Mouse (Mus musculus): ENCODE results near the gene Tpsab1. TPM values are rescaled to one million over a fixed set of nuclear protein-coding genes. Genes with fewer than 3 reads are reported as not detected.

The Tpsab1 gene
- polyA plus RNA-seq, 1 experiment from 2014 or later: 0.57 TPM

- DNase-seq (ENCODE audit: low spot score) (no peak), ATAC-seq (no peak)
- H3K27ac ChIP-seq (ENCODE audit: low read length): no peak overlapping the region
- H3K4me2 ChIP-seq (replicated peaks; ENCODE audit: low read depth, low read length): no peak overlapping the region
- WGBS: 83% methylated on average over 8 of the region's 8 CpGs
- no peak overlapping the region for H3K4me3 ChIP-seq (ENCODE audit: low read depth, low read length)
- H3K27me3 ChIP-seq (replicated peaks; ENCODE audit: insufficient read depth, low read length): no peaks in the 10 kb centered on the region
- no peak overlapping the region for H3K9ac ChIP-seq (replicated peaks; ENCODE audit: low read depth)
- H3K36me3 ChIP-seq (ENCODE audit: insufficient read depth, low read length): no peaks in the 10 kb centered on the region
- TF ChIP-seq CTCF (IDR thresholded peaks at IDR 0.05) (no peak), EP300 (IDR thresholded peaks at IDR 0.05) (no peak)
- H3K9me3 ChIP-seq (ENCODE audit: low read length): no peaks in the 10 kb centered on the region
- no peaks in the 10 kb centered on the region for H3K4me1 ChIP-seq (ENCODE audit: insufficient read depth, low read depth, low read length)
Observed at GRCm38 (mm10) chr17:25320819-25321218, 24.5 kb downstream of the Tpsab1 start.

GRCm38 (mm10) chr17:25318354-25318753 is 27.0 kb downstream of the Tpsab1 start, which contains the start of gene Prss29:
Gene Prss29 (plus strand): TSS chr17:25318654.
- H3K4me3 ChIP-seq (ENCODE audit: low read depth, low read length): no peak within 1 kb of the TSS
- H3K9ac ChIP-seq (replicated peaks; ENCODE audit: low read depth): no peak within 1 kb of the TSS
- no peak for ATAC-seq
- TF ChIP-seq EP300 (IDR thresholded peaks at IDR 0.05) (no peak), CTCF (IDR thresholded peaks at IDR 0.05) (no peak)
- H3K36me3 ChIP-seq (ENCODE audit: insufficient read depth, low read length): no peaks in the 10 kb centered on the region
- H3K27me3 ChIP-seq (replicated peaks; ENCODE audit: insufficient read depth, low read length): no peaks in the 10 kb centered on the region
- 66% methylated on average over 5 of the region's 5 CpGs for WGBS
- H3K4me1 ChIP-seq (ENCODE audit: insufficient read depth, low read depth, low read length): no peaks in the 10 kb centered on the region
- no peak for DNase-seq (ENCODE audit: low spot score)
- no peak within 1 kb of the TSS for H3K4me2 ChIP-seq (replicated peaks; ENCODE audit: low read depth, low read length)
- no peaks in the 10 kb centered on the region for H3K9me3 ChIP-seq (ENCODE audit: low read length)
- no peak within 1 kb of the TSS for H3K27ac ChIP-seq (ENCODE audit: low read length)

GRCm38 (mm10) chr17:25308346-25308745 is 37.0 kb downstream of the Tpsab1 start, which contains the start of gene Prss28:
Gene Prss28 (plus strand): TSS chr17:25308646.
- Histone ChIP-seq H3K4me2 (replicated peaks; ENCODE audit: low read depth, low read length) (no peak within 1 kb of the TSS), H3K36me3 (ENCODE audit: insufficient read depth, low read length) (no peaks in the 10 kb centered on the region), H3K27me3 (replicated peaks; ENCODE audit: insufficient read depth, low read length) (no peaks in the 10 kb centered on the region), H3K27ac (ENCODE audit: low read length) (no peak within 1 kb of the TSS), H3K4me3 (ENCODE audit: low read depth, low read length) (no peak within 1 kb of the TSS), H3K9me3 (ENCODE audit: low read length) (no peaks in the 10 kb centered on the region), H3K9ac (replicated peaks; ENCODE audit: low read depth) (no peak within 1 kb of the TSS), H3K4me1 (ENCODE audit: insufficient read depth, low read depth, low read length) (no peaks in the 10 kb centered on the region)
- 40% methylated on average over 4 of the region's 4 CpGs for WGBS
- ATAC-seq: no peak
- TF ChIP-seq EP300 (IDR thresholded peaks at IDR 0.05) (no peak), CTCF (IDR thresholded peaks at IDR 0.05) (no peak)
- DNase-seq (ENCODE audit: low spot score): no peak

GRCm38 (mm10) chr17:25298094-25298493 is 47.3 kb downstream of the Tpsab1 start, which contains the start of gene Prss34:
Gene Prss34 (plus strand): TSS chr17:25298394.
- Histone ChIP-seq H3K27me3 (replicated peaks; ENCODE audit: insufficient read depth, low read length) (no peaks in the 10 kb centered on the region), H3K4me3 (ENCODE audit: low read depth, low read length) (no peak within 1 kb of the TSS), H3K9me3 (ENCODE audit: low read length) (no peaks in the 10 kb centered on the region), H3K9ac (replicated peaks; ENCODE audit: low read depth) (no peak within 1 kb of the TSS), H3K27ac (ENCODE audit: low read length) (no peak within 1 kb of the TSS), H3K36me3 (ENCODE audit: insufficient read depth, low read length) (no peaks in the 10 kb centered on the region), H3K4me1 (ENCODE audit: insufficient read depth, low read depth, low read length) (no peaks in the 10 kb centered on the region), H3K4me2 (replicated peaks; ENCODE audit: low read depth, low read length) (no peak within 1 kb of the TSS)
- TF ChIP-seq EP300 (IDR thresholded peaks at IDR 0.05): no peak
- no peak for TF ChIP-seq CTCF (IDR thresholded peaks at IDR 0.05)
- ATAC-seq: no peak
- 84% methylated on average over 5 of the region's 5 CpGs for WGBS
- DNase-seq (ENCODE audit: low spot score): no peak

- WGBS: 32% methylated on average over 1 of the region's 1 CpGs
- no peak overlapping the region for H3K27ac ChIP-seq (ENCODE audit: low read length)
- no peak overlapping the region for H3K9ac ChIP-seq (replicated peaks; ENCODE audit: low read depth)
- H3K4me2 ChIP-seq (replicated peaks; ENCODE audit: low read depth, low read length): no peak overlapping the region
- H3K27me3 ChIP-seq (replicated peaks; ENCODE audit: insufficient read depth, low read length): no peaks in the 10 kb centered on the region
- no peak for ATAC-seq
- H3K36me3 ChIP-seq (ENCODE audit: insufficient read depth, low read length): no peaks in the 10 kb centered on the region
- no peak overlapping the region for H3K4me3 ChIP-seq (ENCODE audit: low read depth, low read length)
- DNase-seq (ENCODE audit: low spot score): no peak
- H3K4me1 ChIP-seq (ENCODE audit: insufficient read depth, low read depth, low read length): no peaks in the 10 kb centered on the region
- no peaks in the 10 kb centered on the region for H3K9me3 ChIP-seq (ENCODE audit: low read length)
- TF ChIP-seq EP300 (IDR thresholded peaks at IDR 0.05) (no peak), CTCF (IDR thresholded peaks at IDR 0.05) (no peak)
Observed at GRCm38 (mm10) chr17:25294111-25294510, 51.3 kb downstream of the Tpsab1 start.

- no peaks in the 10 kb centered on the region for H3K36me3 ChIP-seq (ENCODE audit: insufficient read depth, low read length)
- no peak overlapping the region for H3K9ac ChIP-seq (replicated peaks; ENCODE audit: low read depth)
- DNase-seq (ENCODE audit: low spot score) (no peak), ATAC-seq (no peak)
- no peak overlapping the region for H3K4me3 ChIP-seq (ENCODE audit: low read depth, low read length)
- H3K9me3 ChIP-seq (ENCODE audit: low read length): no peaks in the 10 kb centered on the region
- no peaks in the 10 kb centered on the region for H3K27me3 ChIP-seq (replicated peaks; ENCODE audit: insufficient read depth, low read length)
- H3K27ac ChIP-seq (ENCODE audit: low read length): no peak overlapping the region
- H3K4me1 ChIP-seq (ENCODE audit: insufficient read depth, low read depth, low read length): no peaks in the 10 kb centered on the region
- TF ChIP-seq EP300 (IDR thresholded peaks at IDR 0.05) (no peak), CTCF (IDR thresholded peaks at IDR 0.05) (no peak)
- H3K4me2 ChIP-seq (replicated peaks; ENCODE audit: low read depth, low read length): no peak overlapping the region
- 42% methylated on average over 5 of the region's 5 CpGs for WGBS
Observed at GRCm38 (mm10) chr17:25293495-25293894, 51.9 kb downstream of the Tpsab1 start.

Other genes with a start within 250 kb of the Tpsab1 start
- gene Telo2, start 229.6 kb downstream of the Tpsab1 start, polyA plus RNA-seq (2015; fragmentation: Nextera tagmentation; extraction: Ambion mirVana): 13.7 and 13.9 TPM in 2 replicates
- gene Ptx4, start 224.8 kb downstream of the Tpsab1 start, polyA plus RNA-seq (2015; fragmentation: Nextera tagmentation; extraction: Ambion mirVana): 0.25 and 0.32 TPM in 2 replicates
- gene Clcn7, start 212.2 kb downstream of the Tpsab1 start, polyA plus RNA-seq (2015; fragmentation: Nextera tagmentation; extraction: Ambion mirVana): 18.0 and 19.2 TPM in 2 replicates
- 0.51 and 0.77 TPM in 2 replicates for gene Ccdc154, start 183.1 kb downstream of the Tpsab1 start, polyA plus RNA-seq (2015; fragmentation: Nextera tagmentation; extraction: Ambion mirVana)
- gene Gm38655, start 170.1 kb downstream of the Tpsab1 start, polyA plus RNA-seq (2015; fragmentation: Nextera tagmentation; extraction: Ambion mirVana): 5.9 and 6.4 TPM in 2 replicates
- 18.5 and 19.5 TPM in 2 replicates for gene BC003965, start 161.0 kb downstream of the Tpsab1 start, polyA plus RNA-seq (2015; fragmentation: Nextera tagmentation; extraction: Ambion mirVana)
- gene Unkl, start 157.2 kb downstream of the Tpsab1 start, polyA plus RNA-seq (2015; fragmentation: Nextera tagmentation; extraction: Ambion mirVana): 7.0 and 7.8 TPM in 2 replicates
- 68.3 and 74.5 TPM in 2 replicates for gene Gnptg, start 105.4 kb downstream of the Tpsab1 start, polyA plus RNA-seq (2015; fragmentation: Nextera tagmentation; extraction: Ambion mirVana)
- 33.0 and 37.2 TPM in 2 replicates for gene Tsr3, start 105.4 kb downstream of the Tpsab1 start, polyA plus RNA-seq (2015; fragmentation: Nextera tagmentation; extraction: Ambion mirVana)
- gene Baiap3, start 89.2 kb downstream of the Tpsab1 start, polyA plus RNA-seq (2015; fragmentation: Nextera tagmentation; extraction: Ambion mirVana): 2.6 and 2.8 TPM in 2 replicates
- gene Ube2i, start 70.9 kb downstream of the Tpsab1 start, polyA plus RNA-seq (2015; fragmentation: Nextera tagmentation; extraction: Ambion mirVana): 456 and 477 TPM in 2 replicates
- 2.9 and 3.5 TPM in 2 replicates for gene Prss34, start 47.2 kb downstream of the Tpsab1 start, polyA plus RNA-seq (2015; fragmentation: Nextera tagmentation; extraction: Ambion mirVana)
- not detected in 2 replicates for gene Prss28, start 36.9 kb downstream of the Tpsab1 start, polyA plus RNA-seq (2015; fragmentation: Nextera tagmentation; extraction: Ambion mirVana)
- not detected in 2 replicates for gene Prss29, start 26.9 kb downstream of the Tpsab1 start, polyA plus RNA-seq (2015; fragmentation: Nextera tagmentation; extraction: Ambion mirVana)
- 11.4 and 15.3 TPM in 2 replicates for gene Tpsb2, start 20.7 kb upstream of the Tpsab1 start, polyA plus RNA-seq (2015; fragmentation: Nextera tagmentation; extraction: Ambion mirVana)
- 0.17 and 0.18 TPM in 2 replicates for gene Tpsg1, start 23.7 kb upstream of the Tpsab1 start, polyA plus RNA-seq (2015; fragmentation: Nextera tagmentation; extraction: Ambion mirVana)
- 0.42 and 0.55 TPM in 2 replicates for gene Cacna1h, start 88.2 kb upstream of the Tpsab1 start, polyA plus RNA-seq (2015; fragmentation: Nextera tagmentation; extraction: Ambion mirVana)
- gene Tekt4, start 109.1 kb upstream of the Tpsab1 start, polyA plus RNA-seq (2015; fragmentation: Nextera tagmentation; extraction: Ambion mirVana): 10.3 and 11.7 TPM in 2 replicates
- 0.05 TPM in 1 of 2 replicates, not detected in the other for gene Sstr5, start 151.7 kb upstream of the Tpsab1 start, polyA plus RNA-seq (2015; fragmentation: Nextera tagmentation; extraction: Ambion mirVana)
- gene Sox8, start 225.1 kb upstream of the Tpsab1 start, polyA plus RNA-seq (2015; fragmentation: Nextera tagmentation; extraction: Ambion mirVana): 0.19 and 0.24 TPM in 2 replicates
- 16.5 and 16.6 TPM in 2 replicates for gene Lmf1, start 233.5 kb upstream of the Tpsab1 start, polyA plus RNA-seq (2015; fragmentation: Nextera tagmentation; extraction: Ambion mirVana)

Data from lung, postnatal 0 days (tissue).